Mouse (Mus musculus) kidney, postnatal 0 days (tissue): ENCODE data around the gene Gm20696. TPM values are rescaled to one million over a fixed set of nuclear protein-coding genes. Genes with fewer than 3 reads are reported as not detected.

ENCODE experiments used
- ATAC-seq: fragments of 200-750 bp; cut with Nextera tagmentation; replicated peaks from 2 replicates; pipeline ENCODE4 v1.8.0; 2017; ENCODE audit warnings: low read depth, moderate number of reproducible peaks, moderate TSS enrichment, moderate library complexity; ENCODE audit not compliant: low FRiP score
- DNase-seq: peaks from one replicate; pipeline ENCODE4 v3.0.0-alpha.2; 2016; ENCODE audit warnings: low spot score
- H3K27ac ChIP-seq: fragments of 300-500 bp; sonication (generic); 2 replicates; pipeline ENCODE4 v1.5.1; 2014; ENCODE audit warnings: mild to moderate bottlenecking
- H3K27me3 ChIP-seq: fragments of 300-500 bp; sonication (generic); 2 replicates; pipeline ENCODE4 v1.6.1; 2014; ENCODE audit warnings: low read length, mixed read lengths; ENCODE audit not compliant: insufficient read depth
- H3K36me3 ChIP-seq: fragments of 300-500 bp; sonication (generic); 2 replicates; pipeline ENCODE4 v1.6.1; 2014; ENCODE audit warnings: low read length, mixed read lengths; ENCODE audit not compliant: insufficient read depth
- H3K4me1 ChIP-seq: fragments of 300-500 bp; sonication (generic); replicated peaks from 2 replicates; pipeline ENCODE4 v1.6.1; 2014; ENCODE audit warnings: antibody characterized with exemption, low read length, mixed read lengths; ENCODE audit not compliant: insufficient read depth
- H3K4me2 ChIP-seq: fragments of 300-500 bp; sonication (generic); 2 replicates; pipeline ENCODE4 v1.6.1; 2014; ENCODE audit warnings: mild to moderate bottlenecking, low read length, moderate library complexity, mixed read lengths
- H3K4me3 ChIP-seq: fragments of 300-500 bp; sonication (generic); replicated peaks from 2 replicates; pipeline ENCODE4 v1.5.1; 2014; ENCODE audit warnings: low read depth, low read length
- H3K9ac ChIP-seq: fragments of 300-500 bp; sonication (generic); 2 replicates; pipeline ENCODE4 v1.6.1; 2014; ENCODE audit warnings: low read depth, low read length
- H3K9me3 ChIP-seq: fragments of 300-500 bp; sonication (generic); replicated peaks from 2 replicates; pipeline ENCODE4 v1.6.1; 2016; ENCODE audit warnings: low read length, inconsistent platforms, mixed read lengths
- CTCF ChIP-seq: IDR thresholded peaks from 2 replicates; pipeline ENCODE4 v1.5.1; 2016; ENCODE audit warnings: antibody characterized with exemption, low read depth, mild to moderate bottlenecking, moderate library complexity
- WGBS: fragments of 180-500 bp; shearing (Covaris S2); extraction: QIAGEN DNeasy Blood & Tissue Kit; methylation state at CpG from one replicate; pipeline ENCODE4 v1.1.7; 2014; 5-methylcytosine and 5-hydroxymethylcytosine counted together
- polyA plus RNA-seq: library from polyadenylated mRNA; unstranded; fragments of >200 nt; fragmentation: Nextera tagmentation; extraction: Ambion mirVana; gene quantifications from 2 replicates; pipeline ENCODE4 v1.2.1, GENCODE M21; 2015

Gene Gm20696
- polyA plus RNA-seq, 1 experiment from 2014 or later, result 1.7 TPM

DNA sequence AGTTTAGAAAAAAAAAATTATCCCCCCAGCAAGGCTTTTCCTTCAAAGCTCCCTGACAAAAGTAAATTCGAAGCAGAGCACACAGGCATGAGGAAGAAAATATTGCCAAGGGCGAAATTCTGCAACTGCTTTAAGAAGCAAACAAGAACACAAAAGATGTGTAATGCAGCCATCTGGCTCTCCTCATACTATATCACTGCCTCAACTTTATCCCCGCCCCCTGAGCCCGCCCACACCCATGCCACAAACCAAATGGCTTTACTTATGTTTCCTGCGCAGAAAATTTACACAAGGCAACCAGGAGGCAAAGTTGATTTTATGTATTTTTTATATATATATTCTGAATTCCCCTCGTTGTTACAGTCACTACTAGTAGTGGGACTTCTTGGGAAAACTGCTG is 396.7 kb downstream of the Gm20696 start:
- WGBS, result 59% methylated on average over 6 of the region's 6 CpGs
- DNase-seq (peak; percentile 47), ATAC-seq (no peak)
- TF ChIP-seq CTCF, result no peak
- no peak overlapping the region for H3K4me3 ChIP-seq
- no peaks in the 10 kb centered on the region for H3K36me3 ChIP-seq
- H3K27me3 ChIP-seq, result no peaks in the 10 kb centered on the region
- no peaks in the 10 kb centered on the region for H3K9me3 ChIP-seq
- no peak overlapping the region for H3K27ac ChIP-seq
- no peak overlapping the region for H3K9ac ChIP-seq
- H3K4me2 ChIP-seq, result no peak overlapping the region
- peaks cover 6% of the 10 kb centered on the region; the same call in 1 of the 2 replicates for H3K4me1 ChIP-seq

DNA sequence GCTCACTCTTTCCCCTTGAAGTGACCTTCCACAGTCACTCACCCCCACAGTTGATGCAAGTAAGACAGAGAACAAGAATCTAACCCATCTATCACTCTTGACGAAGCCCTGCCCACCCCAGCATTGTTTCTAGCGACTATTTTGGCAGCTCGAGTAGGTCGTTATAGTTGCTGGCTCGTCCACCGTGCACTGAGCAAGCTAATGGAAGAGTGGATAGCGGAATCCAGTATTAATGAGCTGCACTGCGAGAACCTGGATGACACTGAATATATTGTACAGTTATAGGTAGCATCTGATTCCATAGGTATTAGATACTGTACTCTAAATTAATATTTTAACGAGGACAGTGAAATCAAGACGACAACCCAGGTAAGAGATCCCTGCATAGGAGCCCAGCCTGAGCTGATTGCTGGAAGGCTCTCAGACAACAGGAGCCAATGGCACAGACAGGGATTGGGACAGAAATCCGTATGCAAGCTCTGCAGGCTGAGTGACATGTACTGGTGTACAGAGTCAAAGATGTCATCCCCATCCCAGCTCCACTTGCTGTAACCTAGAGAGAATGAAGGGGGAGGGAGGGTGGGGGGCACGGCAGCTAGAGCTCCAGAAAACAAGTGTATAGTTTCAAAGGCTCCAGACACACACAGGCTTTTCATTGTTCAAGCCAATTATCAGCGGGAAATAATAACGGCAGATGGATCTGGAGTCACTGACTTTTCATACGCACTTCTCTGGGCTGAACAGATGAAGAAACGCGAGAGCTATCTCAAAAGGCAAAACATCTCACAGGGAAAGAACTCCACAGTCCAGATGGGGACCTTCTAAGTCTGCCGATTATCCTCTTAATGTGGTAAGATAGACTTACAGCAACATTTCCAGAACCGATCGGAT is 398.2 kb downstream of the Gm20696 start:
- ATAC-seq, result no peak
- Histone ChIP-seq H3K36me3 (no peaks in the 10 kb centered on the region), H3K4me2 (no peak overlapping the region), H3K27me3 (no peaks in the 10 kb centered on the region), H3K9ac (no peak overlapping the region), H3K9me3 (no peaks in the 10 kb centered on the region), H3K27ac (no peak overlapping the region), H3K4me3 (no peak overlapping the region), H3K4me1 (peaks cover 18% of the 10 kb centered on the region; the same call in 1 of the 2 replicates)
- no peak for DNase-seq
- no peak for TF ChIP-seq CTCF
- 60% methylated on average over 20 of the region's 20 CpGs for WGBS

DNA sequence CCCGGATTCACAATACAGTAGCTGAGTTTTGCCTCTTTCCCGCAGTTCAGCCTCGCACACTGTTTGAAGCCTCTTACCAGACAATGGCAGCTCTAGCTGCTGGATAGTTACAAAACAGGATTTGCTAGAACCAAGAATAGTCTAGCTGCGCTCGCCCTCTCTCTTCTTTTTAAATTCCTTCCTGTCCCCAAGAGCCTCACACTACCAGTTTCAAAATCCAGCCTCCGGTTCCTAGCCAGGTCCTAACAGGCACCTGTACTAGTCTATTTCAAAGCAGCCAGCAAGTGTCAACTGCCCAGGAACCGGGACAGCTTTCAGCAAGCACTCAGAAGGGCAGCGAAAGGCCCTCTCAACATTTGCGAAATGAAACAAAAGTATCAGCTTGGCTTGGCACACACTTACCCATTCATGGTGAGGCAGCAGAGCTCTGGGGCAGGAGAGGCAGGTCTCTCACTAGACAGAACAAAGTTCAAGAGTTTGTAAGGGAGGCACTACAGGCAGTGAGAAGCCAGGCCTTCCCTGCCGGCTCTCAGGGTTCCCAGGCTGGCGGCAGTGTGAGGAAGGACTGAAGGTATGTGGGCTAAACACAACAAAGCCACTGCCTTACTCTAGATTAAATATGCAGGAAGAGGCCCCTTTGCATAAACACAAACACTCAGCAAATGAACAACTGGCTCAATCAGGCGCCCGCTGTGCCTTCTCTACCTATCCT is 400.5 kb downstream of the Gm20696 start:
- Histone ChIP-seq H3K27ac (peak overlapping the region; percentile 68), H3K4me3 (no peak overlapping the region), H3K36me3 (no peaks in the 10 kb centered on the region), H3K4me1 (peaks cover 18% of the 10 kb centered on the region; the same call in 1 of the 2 replicates), H3K9me3 (no peaks in the 10 kb centered on the region), H3K4me2 (peak overlapping the region; percentile 25), H3K9ac (no peak overlapping the region), H3K27me3 (no peaks in the 10 kb centered on the region)
- 37% methylated on average over 13 of the region's 13 CpGs for WGBS
- TF ChIP-seq CTCF, result no peak
- ATAC-seq, result peak; percentile 75
- DNase-seq, result no peak

DNA sequence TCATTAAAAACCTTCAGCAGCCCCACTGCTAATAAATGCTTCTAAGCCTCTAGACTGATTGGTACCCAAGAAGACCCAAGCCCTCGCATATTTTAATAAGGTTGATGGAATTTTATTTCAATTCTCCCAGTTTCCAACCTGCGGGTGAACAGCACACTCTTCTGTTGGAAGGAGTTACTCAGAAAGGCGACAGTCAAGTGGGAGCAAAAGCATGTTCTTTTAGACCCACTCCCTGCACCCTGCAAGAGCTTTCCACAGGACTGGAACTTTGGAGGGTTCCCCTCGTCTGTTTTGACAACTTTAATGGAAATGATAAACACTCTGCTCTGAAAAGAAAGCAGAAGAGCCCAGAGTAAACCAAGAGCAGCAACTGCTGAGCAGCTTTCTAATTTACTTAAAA is 401.4 kb downstream of the Gm20696 start:
- Histone ChIP-seq H3K27ac (no peak overlapping the region), H3K9ac (no peak overlapping the region), H3K36me3 (no peaks in the 10 kb centered on the region), H3K4me3 (no peak overlapping the region), H3K4me2 (no peak overlapping the region), H3K9me3 (no peaks in the 10 kb centered on the region), H3K27me3 (no peaks in the 10 kb centered on the region), H3K4me1 (peaks cover 18% of the 10 kb centered on the region; the same call in 1 of the 2 replicates)
- ATAC-seq (no peak), DNase-seq (no peak)
- whole genome bisulfite sequencing, result 49% methylated on average over 4 of the region's 4 CpGs
- no peak for TF ChIP-seq CTCF

DNA sequence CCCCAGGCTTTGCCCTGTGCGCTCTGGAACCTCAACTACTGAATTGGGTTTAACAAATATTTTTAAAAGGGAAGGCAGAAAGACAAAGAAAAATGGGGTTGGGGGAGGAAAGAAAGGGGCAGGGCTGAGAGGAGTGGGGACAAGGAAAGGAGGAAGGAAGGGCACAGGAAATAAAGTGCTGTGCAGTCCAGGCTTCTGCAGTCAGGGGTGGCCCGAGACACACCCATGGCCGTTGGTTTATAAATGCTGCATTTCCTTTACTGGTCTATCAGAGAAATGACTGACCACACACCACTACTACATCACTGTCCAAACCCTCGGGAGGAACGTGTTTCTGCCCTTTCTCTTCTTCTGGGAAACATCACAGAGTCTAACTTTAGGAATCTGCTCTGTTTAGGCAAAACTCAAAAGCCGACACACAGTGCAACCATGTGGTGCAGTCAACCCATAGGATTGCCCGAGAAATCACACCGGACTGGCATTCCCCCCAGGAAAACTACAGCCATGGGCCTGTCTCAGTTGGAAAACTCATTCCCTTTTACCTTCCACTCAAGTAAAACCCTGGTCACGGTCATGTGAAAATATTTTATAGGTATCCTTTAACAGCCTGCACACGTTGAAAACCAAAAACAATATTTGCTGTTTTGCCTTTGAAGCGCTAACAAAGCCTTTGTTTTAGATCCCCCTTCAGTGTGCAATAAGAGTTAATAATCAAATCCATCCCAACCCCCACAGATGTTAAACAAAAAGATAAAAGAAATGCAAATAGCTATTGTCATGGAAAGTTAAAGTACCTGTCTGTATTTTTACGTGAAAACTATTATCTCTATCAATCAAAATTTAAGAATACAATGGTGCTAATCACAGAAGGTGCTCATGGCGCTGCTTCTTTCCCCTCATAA is 402.2 kb downstream of the Gm20696 start:
- no peaks in the 10 kb centered on the region for H3K9me3 ChIP-seq
- H3K4me2 ChIP-seq, result no peak overlapping the region
- no peak for TF ChIP-seq CTCF
- 39% methylated on average over 13 of the region's 13 CpGs for WGBS
- H3K27ac ChIP-seq, result no peak overlapping the region
- H3K36me3 ChIP-seq, result no peaks in the 10 kb centered on the region
- no peak overlapping the region for H3K4me3 ChIP-seq
- H3K9ac ChIP-seq, result no peak overlapping the region
- no peak for DNase-seq
- no peak for ATAC-seq
- no peaks in the 10 kb centered on the region for H3K27me3 ChIP-seq
- H3K4me1 ChIP-seq, result peaks cover 18% of the 10 kb centered on the region; the same call in 1 of the 2 replicates

DNA sequence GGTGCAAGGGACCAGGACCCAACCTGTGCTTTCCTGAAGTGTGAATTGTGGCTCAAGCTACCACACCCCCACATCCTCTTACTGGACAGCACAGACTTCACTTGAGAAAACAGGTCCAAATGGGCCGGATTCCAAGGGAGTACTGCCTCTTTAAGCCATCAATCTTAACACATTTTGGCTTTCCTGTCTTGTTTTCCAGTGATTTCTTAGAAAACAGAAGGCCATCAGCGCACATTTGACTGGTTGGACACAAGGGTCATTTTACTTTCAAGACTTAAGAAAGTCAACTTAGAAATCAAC is 402.8 kb downstream of the Gm20696 start:
- no peak for TF ChIP-seq CTCF
- Histone ChIP-seq H3K9me3 (no peaks in the 10 kb centered on the region), H3K4me1 (peaks cover 18% of the 10 kb centered on the region; the same call in 1 of the 2 replicates), H3K4me3 (no peak overlapping the region), H3K36me3 (no peaks in the 10 kb centered on the region), H3K9ac (no peak overlapping the region), H3K27me3 (no peaks in the 10 kb centered on the region), H3K4me2 (no peak overlapping the region), H3K27ac (no peak overlapping the region)
- DNase-seq, result no peak
- no peak for ATAC-seq
- 38% methylated on average over 2 of the region's 2 CpGs for WGBS
